Mouse (Mus musculus): ENCODE results near the gene Runx2.

The Runx2 gene

DNA sequence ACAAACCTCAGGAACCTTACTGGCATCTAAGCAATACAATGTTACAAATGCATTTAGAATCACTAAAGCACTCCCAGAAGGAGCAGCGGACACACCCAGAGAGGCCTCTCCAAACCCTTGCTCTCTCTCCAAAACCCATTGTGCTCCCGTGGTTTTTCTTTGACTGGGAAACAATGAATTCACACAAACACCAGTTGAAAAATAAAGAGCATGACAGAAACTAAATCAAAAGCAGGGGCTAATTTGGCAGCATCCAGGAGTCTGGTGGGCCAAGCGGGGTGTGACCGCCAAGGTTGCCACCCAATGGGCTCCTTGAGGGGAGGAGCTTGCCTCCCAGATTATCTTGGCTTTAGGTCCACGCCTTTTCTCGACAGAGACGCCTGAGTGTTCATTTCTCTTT, 341.9 kb downstream of the Runx2 start:
- DNase-seq (ENCODE audit: low read depth, low spot score): no peak

GRCm38 (mm10) chr17:44463679-44464078, 350.9 kb downstream of the Runx2 start:
- DNase-seq (ENCODE audit: low read depth, low spot score): no peak

- DNase-seq (ENCODE audit: low read depth, low spot score): no peak
These were observed 354.4 kb downstream of the Runx2 start for GRCm38 (mm10) chr17:44460156-44460555.

GRCm38 (mm10) chr17:44459029-44459428, 355.6 kb downstream of the Runx2 start:
- no peak for DNase-seq (ENCODE audit: low read depth, low spot score)

DNA sequence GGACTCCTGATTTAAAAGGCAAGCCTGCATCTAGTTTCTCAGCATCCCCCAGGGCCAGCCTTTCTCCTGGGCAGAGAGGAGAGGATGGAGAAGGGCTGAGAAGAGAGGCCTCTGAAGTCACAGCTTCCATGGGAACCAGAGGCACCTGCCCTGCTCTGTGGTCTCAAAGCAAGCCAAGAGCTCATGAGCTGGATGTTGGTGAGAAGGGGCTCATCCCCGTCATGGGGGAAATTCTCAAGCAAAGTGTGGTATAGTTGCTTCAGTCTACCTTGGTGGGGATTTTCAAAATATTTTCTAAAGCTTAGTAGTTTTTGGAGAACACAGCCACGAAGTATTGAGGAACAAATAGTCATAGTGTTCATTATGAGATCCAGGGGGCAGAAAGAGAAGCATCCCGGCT, 357.9 kb downstream of the Runx2 start:
- DNase-seq (ENCODE audit: low read depth, low spot score): no peak

- peak; percentile 18 for DNase-seq (ENCODE audit: low read depth, low spot score)
These were observed 358.7 kb downstream of the Runx2 start for GRCm38 (mm10) chr17:44455681-44456600.

- no peak for DNase-seq (ENCODE audit: low read depth, low spot score)
These were observed 364.6 kb downstream of the Runx2 start for GRCm38 (mm10) chr17:44449915-44450471.
